Mouse (Mus musculus) heart, embryonic 15.5 days (tissue): ENCODE measurements around the gene Phlda2. TPM values are rescaled to one million over a fixed set of nuclear protein-coding genes. Genes with fewer than 3 reads are reported as not detected.

Experiments
- ATAC-seq: fragments of 200-750 bp; cut with Nextera tagmentation; replicated peaks from 2 replicates; pipeline ENCODE4 v1.8.0; 2017; ENCODE audit warnings: low read depth, moderate TSS enrichment; ENCODE audit not compliant: insufficient number of reproducible peaks, insufficient read depth, low FRiP score
- H3K27ac ChIP-seq: fragments of 300-500 bp; sonication (generic); 2 replicates; pipeline ENCODE4 v1.5.1; 2015; ENCODE audit warnings: mild to moderate bottlenecking, inconsistent platforms
- H3K27me3 ChIP-seq: fragments of 300-500 bp; sonication (generic); 2 replicates; pipeline ENCODE4 v1.6.1; 2015; ENCODE audit warnings: inconsistent platforms
- H3K36me3 ChIP-seq: fragments of 300-500 bp; sonication (generic); 2 replicates; pipeline ENCODE4 v1.6.1; 2015; ENCODE audit warnings: mild to moderate bottlenecking, inconsistent platforms
- H3K4me1 ChIP-seq: fragments of 300-500 bp; sonication (generic); replicated peaks from 2 replicates; pipeline ENCODE4 v1.6.1; 2015; ENCODE audit warnings: inconsistent platforms
- H3K4me2 ChIP-seq: fragments of 300-500 bp; sonication (generic); 2 replicates; pipeline ENCODE4 v1.6.1; 2015; ENCODE audit warnings: inconsistent platforms, mild to moderate bottlenecking, moderate library complexity
- H3K4me3 ChIP-seq: fragments of 300-500 bp; sonication (generic); 2 replicates; pipeline ENCODE4 v1.5.1; 2015; ENCODE audit warnings: mild to moderate bottlenecking, inconsistent platforms
- H3K9ac ChIP-seq: fragments of 300-500 bp; sonication (generic); 2 replicates; pipeline ENCODE4 v1.6.1; 2015; ENCODE audit warnings: mild to moderate bottlenecking, inconsistent platforms
- H3K9me3 ChIP-seq: fragments of 300-500 bp; sonication (generic); replicated peaks from 2 replicates; pipeline ENCODE4 v1.6.1; 2016; ENCODE audit warnings: inconsistent platforms
- WGBS: fragments of 180-500 bp; shearing (Covaris S2); methylation state at CpG from one replicate; pipeline ENCODE4 v1.1.7; 2015; ENCODE audit warnings: mixed read lengths; 5-methylcytosine and 5-hydroxymethylcytosine counted together
- polyA plus RNA-seq: library from polyadenylated mRNA; unstranded; fragments of >200 nt; fragmentation: Nextera tagmentation; extraction: Ambion mirVana; gene quantifications from 2 replicates; pipeline ENCODE4 v1.2.1, GENCODE M21; 2015

Phlda2 gene
- polyA plus RNA-seq, 1 experiment from 2014 or later = 0.45 TPM

GRCm38 (mm10) chr7:143501643-143502417, 1.1 kb downstream of the Phlda2 start:
- peaks cover 16% of the 10 kb centered on the region for H3K4me1 ChIP-seq
- H3K9ac ChIP-seq = peak overlapping the region; percentile 32
- WGBS = 2% methylated on average over 55 of the region's 55 CpGs
- ATAC-seq = no peak; the same call in 1 of the 2 replicates
- peaks cover 62% of the 10 kb centered on the region for H3K27me3 ChIP-seq
- no peaks in the 10 kb centered on the region for H3K9me3 ChIP-seq
- no peak overlapping the region for H3K27ac ChIP-seq
- H3K4me2 ChIP-seq = peak overlapping the region; percentile 82
- no peaks in the 10 kb centered on the region for H3K36me3 ChIP-seq
- H3K4me3 ChIP-seq = peak overlapping the region; percentile 55

GRCm38 (mm10) chr7:143500912-143501311, 2.0 kb downstream of the Phlda2 start:
- H3K4me2 ChIP-seq = no peak overlapping the region
- no peaks in the 10 kb centered on the region for H3K36me3 ChIP-seq
- peaks cover 16% of the 10 kb centered on the region for H3K4me1 ChIP-seq
- WGBS = 45% methylated on average over 2 of the region's 2 CpGs
- H3K27me3 ChIP-seq = peaks cover 57% of the 10 kb centered on the region
- no peak overlapping the region for H3K4me3 ChIP-seq
- ATAC-seq = no peak
- H3K27ac ChIP-seq = no peak overlapping the region
- no peaks in the 10 kb centered on the region for H3K9me3 ChIP-seq
- no peak overlapping the region for H3K9ac ChIP-seq

GRCm38 (mm10) chr7:143498584-143498983, 4.4 kb downstream of the Phlda2 start:
- H3K4me2 ChIP-seq = no peak overlapping the region
- H3K9me3 ChIP-seq = no peaks in the 10 kb centered on the region
- WGBS = 91% methylated on average over 4 of the region's 4 CpGs
- no peaks in the 10 kb centered on the region for H3K36me3 ChIP-seq
- H3K27me3 ChIP-seq = peaks cover 41% of the 10 kb centered on the region
- H3K27ac ChIP-seq = no peak overlapping the region
- no peak overlapping the region for H3K4me3 ChIP-seq
- no peak for ATAC-seq
- H3K4me1 ChIP-seq = peaks cover 16% of the 10 kb centered on the region
- no peak overlapping the region for H3K9ac ChIP-seq

GRCm38 (mm10) chr7:143495104-143495961, 7.6 kb downstream of the Phlda2 start:
- H3K36me3 ChIP-seq = no peaks in the 10 kb centered on the region
- H3K4me2 ChIP-seq = no peak overlapping the region
- no peak overlapping the region for H3K4me3 ChIP-seq
- H3K4me1 ChIP-seq = no peaks in the 10 kb centered on the region
- ATAC-seq = no peak
- no peak overlapping the region for H3K9ac ChIP-seq
- peaks cover 34% of the 10 kb centered on the region for H3K27me3 ChIP-seq
- H3K9me3 ChIP-seq = no peaks in the 10 kb centered on the region
- no peak overlapping the region for H3K27ac ChIP-seq
- 57% methylated on average over 8 of the region's 8 CpGs for WGBS

GRCm38 (mm10) chr7:143493616-143494126, 9.3 kb downstream of the Phlda2 start:
- 74% methylated on average over 6 of the region's 6 CpGs for WGBS
- Histone ChIP-seq H3K4me1 (no peaks in the 10 kb centered on the region), H3K4me3 (no peak overlapping the region), H3K4me2 (no peak overlapping the region), H3K9me3 (no peaks in the 10 kb centered on the region), H3K9ac (no peak overlapping the region), H3K27ac (no peak overlapping the region), H3K27me3 (peaks cover 36% of the 10 kb centered on the region), H3K36me3 (no peaks in the 10 kb centered on the region)
- ATAC-seq = no peak

GRCm38 (mm10) chr7:143489735-143490134, 13.2 kb downstream of the Phlda2 start:
- H3K9ac ChIP-seq = no peak overlapping the region
- no peaks in the 10 kb centered on the region for H3K4me1 ChIP-seq
- H3K9me3 ChIP-seq = no peaks in the 10 kb centered on the region
- peaks cover 36% of the 10 kb centered on the region for H3K27me3 ChIP-seq
- no peak for ATAC-seq
- no peak overlapping the region for H3K4me2 ChIP-seq
- no peak overlapping the region for H3K27ac ChIP-seq
- 77% methylated on average over 6 of the region's 6 CpGs for WGBS
- H3K4me3 ChIP-seq = no peak overlapping the region
- H3K36me3 ChIP-seq = no peaks in the 10 kb centered on the region

GRCm38 (mm10) chr7:143482541-143482940, 20.4 kb downstream of the Phlda2 start:
- ATAC-seq = no peak
- Histone ChIP-seq H3K9me3 (no peaks in the 10 kb centered on the region), H3K9ac (no peak overlapping the region), H3K4me1 (no peaks in the 10 kb centered on the region), H3K4me3 (no peak overlapping the region), H3K27me3 (peaks cover 37% of the 10 kb centered on the region), H3K36me3 (no peaks in the 10 kb centered on the region), H3K4me2 (no peak overlapping the region), H3K27ac (no peak overlapping the region)
- WGBS = 21% methylated on average over 6 of the region's 6 CpGs

GRCm38 (mm10) chr7:143481806-143482387, 21.1 kb downstream of the Phlda2 start:
- ATAC-seq = no peak
- H3K27me3 ChIP-seq = peaks cover 40% of the 10 kb centered on the region
- H3K4me2 ChIP-seq = no peak overlapping the region
- no peak overlapping the region for H3K27ac ChIP-seq
- no peak overlapping the region for H3K4me3 ChIP-seq
- 42% methylated on average over 5 of the region's 5 CpGs for WGBS
- no peak overlapping the region for H3K9ac ChIP-seq
- no peaks in the 10 kb centered on the region for H3K4me1 ChIP-seq
- no peaks in the 10 kb centered on the region for H3K9me3 ChIP-seq
- H3K36me3 ChIP-seq = no peaks in the 10 kb centered on the region

GRCm38 (mm10) chr7:143480498-143480897, 22.5 kb downstream of the Phlda2 start:
- WGBS = 24% methylated on average over 13 of the region's 13 CpGs
- no peak overlapping the region for H3K27ac ChIP-seq
- no peaks in the 10 kb centered on the region for H3K4me1 ChIP-seq
- H3K36me3 ChIP-seq = no peaks in the 10 kb centered on the region
- H3K27me3 ChIP-seq = peaks cover 40% of the 10 kb centered on the region
- H3K4me3 ChIP-seq = no peak overlapping the region
- H3K9me3 ChIP-seq = no peaks in the 10 kb centered on the region
- no peak overlapping the region for H3K9ac ChIP-seq
- 0 out of 2 replicates have a peak, but pooled peaks have one; percentile 2 for ATAC-seq
- H3K4me2 ChIP-seq = no peak overlapping the region

GRCm38 (mm10) chr7:143477800-143478199, 25.1 kb downstream of the Phlda2 start:
- Histone ChIP-seq H3K27ac (no peak overlapping the region), H3K9me3 (no peaks in the 10 kb centered on the region), H3K27me3 (peaks cover 28% of the 10 kb centered on the region), H3K4me2 (no peak overlapping the region), H3K4me3 (no peak overlapping the region), H3K4me1 (no peaks in the 10 kb centered on the region), H3K36me3 (no peaks in the 10 kb centered on the region), H3K9ac (no peak overlapping the region)
- no peak for ATAC-seq
- 82% methylated on average over 5 of the region's 5 CpGs for WGBS

GRCm38 (mm10) chr7:143476702-143477335, 26.1 kb downstream of the Phlda2 start:
- H3K9me3 ChIP-seq = no peaks in the 10 kb centered on the region
- H3K27ac ChIP-seq = no peak overlapping the region
- H3K4me2 ChIP-seq = no peak overlapping the region
- peaks cover 24% of the 10 kb centered on the region for H3K27me3 ChIP-seq
- H3K4me3 ChIP-seq = no peak overlapping the region
- no peak overlapping the region for H3K9ac ChIP-seq
- ATAC-seq = no peak
- WGBS = 81% methylated on average over 3 of the region's 3 CpGs
- H3K36me3 ChIP-seq = no peaks in the 10 kb centered on the region
- H3K4me1 ChIP-seq = no peaks in the 10 kb centered on the region
